Mouse (Mus musculus) lung, adult 2 months (tissue): ENCODE results near the gene Palld.

Experiments
- CTCF ChIP-seq: fragments of 200-500 bp; IDR thresholded peaks from 2 replicates; pipeline ENCODE4 v1.5.1; 2011; ENCODE audit warnings: mild to moderate bottlenecking, low read length, control low read depth; ENCODE audit not compliant: insufficient read depth
- POLR2A ChIP-seq: fragments of 200-500 bp; IDR thresholded peaks from 2 replicates; pipeline ENCODE4 v1.6.1; 2011; ENCODE audit warnings: low read depth, mild to moderate bottlenecking, control low read depth, low read length, borderline replicate concordance; ENCODE audit errors: extremely low read depth

DNA sequence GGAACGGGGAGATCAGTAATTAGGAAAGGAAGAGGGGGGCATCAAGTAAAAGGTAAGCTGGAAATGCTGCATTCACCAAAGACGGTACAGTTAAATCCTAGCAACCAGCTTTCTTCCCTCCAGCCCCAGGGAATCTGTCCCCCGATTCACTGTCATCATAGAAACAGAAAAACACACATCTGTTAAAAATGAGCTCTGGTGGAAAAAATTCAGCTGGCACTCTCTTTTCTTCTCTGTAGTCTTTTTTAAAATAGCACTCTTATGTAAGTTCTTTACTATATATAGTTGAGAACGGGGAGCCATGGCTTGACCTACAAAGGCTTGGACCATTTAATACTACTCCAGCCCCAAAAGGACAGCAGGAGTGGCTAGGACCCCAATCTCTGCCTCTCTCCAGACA, 332.8 kb downstream of the Palld start:
- TF ChIP-seq CTCF (no peak), POLR2A (no peak)
